Mouse (Mus musculus): Measurements from ENCODE around the gene Zdhhc1.
A peak's percentile ranks its signal among the peaks of the same experiment; 100 is the strongest.

DNA sequence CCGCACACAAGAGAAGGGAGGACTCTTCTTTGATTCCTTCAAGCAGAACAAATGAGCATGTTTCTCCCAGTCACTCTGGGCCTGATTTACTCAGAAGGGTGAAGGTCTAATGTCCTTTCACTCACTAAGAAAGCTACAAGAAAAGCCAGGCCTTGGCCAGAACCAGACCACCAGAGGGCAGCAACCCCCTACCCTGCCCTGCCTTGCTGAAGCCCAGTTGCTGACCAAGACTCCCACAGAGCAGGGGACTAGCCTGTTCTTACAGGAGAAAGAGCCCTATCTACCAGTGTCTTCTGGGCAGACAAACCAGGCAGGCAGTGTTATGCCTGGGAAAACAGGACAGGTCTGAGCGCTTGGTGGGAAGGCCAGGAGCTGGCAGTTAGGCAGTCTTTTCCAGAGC is 12.3 kb downstream of the Zdhhc1 start:
- TF ChIP-seq CTCF (conservative IDR thresholded peaks at IDR 0.05; ENCODE audit: low read length), result peak; percentile 65
- no peak for TF ChIP-seq POU5F1 (IDR thresholded peaks at IDR 0.05; ENCODE audit: borderline replicate concordance, low read length)

Data from E14TG2a.4 (cell line).